Mouse (Mus musculus) monocyte, adult 5-6 weeks (primary cell): Measurements from ENCODE around the gene Rpl38. TPM values are rescaled to one million over a fixed set of nuclear protein-coding genes. Genes with fewer than 3 reads are reported as not detected.

Experiments
- ATAC-seq: fragments of 153-309, 156-312 bp; replicated peaks from 2 replicates; pipeline ENCODE4 v1.8.0; 2017; ENCODE audit warnings: mild to moderate bottlenecking; ENCODE audit not compliant: low TSS enrichment, insufficient number of reproducible peaks, severe bottlenecking, poor library complexity, low FRiP score
- total RNA-seq: library from RNA; stranded (forward); fragments of 200-1000, 200-491, 200-594 nt; gene quantifications from 3 replicates; pipeline ENCODE4 v1.2.3, GENCODE M21; 2017

Gene Rpl38
- total RNA-seq, 1 experiment from 2014 or later = 1,558 TPM

DNA sequence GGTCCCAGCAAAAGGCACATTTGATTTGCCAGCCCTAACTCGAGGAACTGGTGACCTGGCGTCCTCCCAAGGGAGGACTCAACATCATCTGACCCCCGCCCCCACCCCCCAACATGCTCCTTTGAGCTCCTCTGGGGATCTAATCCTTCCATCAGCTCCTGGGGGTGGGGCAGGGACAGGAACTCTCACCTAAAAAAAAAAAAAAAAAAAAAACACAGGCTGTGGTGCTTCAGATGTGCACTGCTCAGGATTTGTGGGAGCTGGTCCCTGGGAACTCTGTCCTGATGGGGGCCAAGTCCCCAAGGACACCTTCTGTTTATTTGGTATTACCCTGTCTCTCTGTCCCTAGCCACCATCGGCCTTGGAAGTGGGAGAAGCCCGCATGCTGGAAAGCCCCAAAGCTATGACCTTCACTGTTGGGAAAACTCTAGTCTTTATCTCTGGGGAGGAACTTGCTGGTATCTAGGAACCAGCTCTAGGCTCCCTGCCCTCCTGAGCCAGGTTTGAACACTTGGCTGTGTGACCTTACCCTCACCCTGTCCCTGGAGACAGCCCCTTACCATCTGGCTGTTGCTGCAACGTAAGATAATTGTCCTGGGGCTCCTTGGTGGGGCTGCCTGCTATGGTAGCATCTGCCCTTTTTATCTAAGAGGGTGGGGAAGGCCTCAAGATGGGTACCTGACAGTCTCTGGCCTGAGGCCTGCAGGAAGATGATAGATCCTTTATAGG lies 23.3 kb downstream of the Rpl38 start:
- ATAC-seq = no peak

DNA sequence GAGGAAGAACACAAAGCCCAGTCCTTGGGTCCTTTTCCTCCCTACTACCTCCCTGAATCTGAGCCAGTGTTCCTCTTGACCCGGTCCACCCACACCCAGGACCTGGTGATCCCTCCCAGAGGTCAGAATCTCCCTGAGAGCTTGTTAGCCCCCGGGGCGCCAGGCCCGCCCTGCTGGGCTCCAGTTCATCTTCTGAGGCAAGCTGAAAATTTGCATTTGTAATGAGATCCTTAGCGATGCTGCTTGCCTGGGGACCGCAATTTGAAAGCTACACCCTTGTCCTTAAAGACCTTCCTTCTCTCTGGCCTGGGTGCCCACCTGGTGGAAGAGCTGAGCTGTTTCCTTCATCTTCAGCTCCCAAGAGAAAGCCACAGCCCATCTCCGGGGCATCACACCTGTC lies 24.3 kb downstream of the Rpl38 start:
- ATAC-seq = no peak

DNA sequence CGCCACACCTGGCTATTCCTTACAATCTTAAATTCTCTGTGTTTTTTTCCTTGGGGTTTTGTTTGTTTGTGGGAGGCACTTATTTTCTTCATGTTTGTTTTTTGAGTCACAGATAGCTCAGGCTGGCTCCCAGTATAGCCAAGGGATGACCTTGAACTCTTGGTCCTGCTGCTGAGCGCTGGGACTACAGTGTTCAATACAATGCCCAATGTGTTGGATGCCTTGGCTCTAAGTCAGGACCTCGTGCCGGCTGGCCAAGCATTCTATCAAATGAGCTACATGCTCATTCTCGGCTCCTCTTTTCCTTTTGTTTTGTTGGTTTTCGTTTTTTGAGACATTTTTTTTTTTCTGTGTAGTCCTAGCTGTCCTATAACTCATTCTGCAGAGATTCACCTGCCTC lies 25.1 kb downstream of the Rpl38 start:
- no peak for ATAC-seq

DNA sequence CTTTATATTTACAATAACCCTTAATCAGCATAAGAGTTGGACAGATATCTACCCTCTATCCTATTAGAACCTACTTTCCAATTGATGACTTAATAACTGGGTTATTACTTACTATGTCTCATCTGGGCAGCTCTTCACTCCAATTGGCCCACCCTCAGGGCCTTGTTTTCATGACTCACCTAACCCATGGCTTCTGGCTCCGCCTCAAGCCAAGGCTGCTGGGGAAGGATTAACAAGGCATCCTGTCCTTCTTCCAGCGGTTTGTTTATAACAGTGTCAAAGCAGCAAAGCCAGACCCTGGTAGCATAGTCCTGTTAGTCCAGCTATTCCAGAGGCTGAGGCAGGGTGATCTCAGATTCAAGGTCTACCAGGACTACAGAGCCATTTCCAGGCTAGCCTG lies 26.1 kb downstream of the Rpl38 start:
- no peak for ATAC-seq

DNA sequence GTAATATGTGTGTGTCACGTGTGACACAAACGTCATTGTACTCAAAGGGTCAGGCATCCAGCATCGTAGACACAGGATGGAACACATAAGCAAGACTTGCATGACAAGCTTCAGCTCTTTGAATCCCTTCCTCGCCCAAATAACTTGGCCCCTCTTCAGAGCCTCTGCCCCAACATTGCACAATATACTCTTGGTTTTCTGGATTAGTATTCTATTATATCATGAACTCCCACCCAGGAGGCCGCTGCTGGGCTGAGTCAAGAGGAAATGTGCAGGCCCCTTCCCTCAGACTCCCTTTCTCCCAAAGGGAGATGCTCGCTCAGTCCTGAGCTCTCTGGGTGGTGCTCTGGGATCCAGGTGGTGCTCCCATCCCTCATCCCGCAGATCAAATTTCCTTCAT lies 30.2 kb downstream of the Rpl38 start:
- ATAC-seq = no peak

DNA sequence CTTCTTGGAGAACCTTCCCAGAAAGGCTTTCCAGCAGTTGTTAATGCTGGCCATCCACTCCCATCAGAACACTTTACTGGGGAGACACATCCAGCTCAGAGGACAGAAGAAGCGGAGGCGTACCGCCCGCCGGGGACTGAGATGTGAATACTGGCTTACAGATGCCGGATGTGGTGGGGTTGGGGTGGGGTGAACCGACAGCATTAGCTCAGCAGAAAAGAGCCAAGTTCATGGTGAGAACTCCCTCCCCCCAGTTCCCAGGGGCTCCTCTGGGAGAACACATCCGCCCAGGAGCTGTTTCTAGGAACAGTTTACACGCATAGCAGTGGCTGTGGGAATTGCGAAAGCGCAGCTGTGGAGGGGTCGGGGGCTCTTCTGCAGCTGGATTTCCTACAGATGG lies 31.2 kb downstream of the Rpl38 start:
- no peak for ATAC-seq

DNA sequence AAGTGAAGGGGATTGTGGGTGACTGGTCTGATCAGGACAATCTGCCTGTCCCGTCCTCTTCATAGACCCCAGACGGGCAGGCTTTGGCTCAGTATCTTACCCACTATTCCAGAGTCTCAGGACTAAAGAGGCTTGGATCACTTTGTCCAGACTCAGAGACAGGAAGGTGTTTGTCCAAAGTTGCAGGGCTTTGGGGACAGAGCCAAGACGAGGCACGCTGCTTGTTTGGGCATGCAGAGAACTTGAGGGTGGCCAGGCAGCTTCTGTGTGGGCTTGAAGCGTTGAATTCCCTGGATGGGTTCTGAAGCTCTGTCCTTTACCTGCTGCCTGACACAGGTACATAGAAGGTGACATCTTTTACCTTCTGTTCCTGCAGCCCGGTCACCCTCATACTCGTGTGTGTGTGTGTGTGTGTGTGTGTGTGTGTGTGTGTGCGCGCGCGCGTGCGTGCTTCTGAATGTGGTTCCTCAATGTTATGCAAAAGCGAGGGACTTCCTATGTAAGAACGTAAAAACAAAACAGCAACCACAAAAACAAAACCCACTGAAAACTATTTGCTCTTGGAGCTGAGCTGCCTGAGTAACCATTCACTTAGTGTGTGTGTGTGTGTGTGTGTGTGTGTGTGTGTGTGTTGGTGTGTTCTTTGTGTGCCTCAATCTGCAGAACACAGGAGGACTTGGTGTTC lies 34.1 kb downstream of the Rpl38 start:
- 0 out of 2 replicates have a peak, but pooled peaks have one; percentile 7 for ATAC-seq

DNA sequence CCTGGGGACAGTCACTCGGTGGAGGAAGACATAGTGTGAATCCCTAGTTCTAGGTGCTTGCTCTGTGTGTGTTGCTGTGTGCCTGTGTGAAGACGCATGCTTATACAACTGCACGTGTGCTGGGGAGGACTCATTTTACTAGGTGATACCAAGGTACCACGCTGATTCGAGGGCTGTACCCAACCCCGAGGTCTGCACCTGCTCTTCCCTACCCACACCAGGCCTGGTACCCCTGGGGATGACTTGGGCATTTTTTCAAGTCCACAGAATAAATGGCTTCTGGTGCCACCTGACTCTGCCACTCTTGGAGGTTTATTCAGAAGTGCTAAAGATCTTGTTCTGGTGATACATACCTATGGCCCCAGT lies 34.7 kb downstream of the Rpl38 start:
- ATAC-seq = no peak

DNA sequence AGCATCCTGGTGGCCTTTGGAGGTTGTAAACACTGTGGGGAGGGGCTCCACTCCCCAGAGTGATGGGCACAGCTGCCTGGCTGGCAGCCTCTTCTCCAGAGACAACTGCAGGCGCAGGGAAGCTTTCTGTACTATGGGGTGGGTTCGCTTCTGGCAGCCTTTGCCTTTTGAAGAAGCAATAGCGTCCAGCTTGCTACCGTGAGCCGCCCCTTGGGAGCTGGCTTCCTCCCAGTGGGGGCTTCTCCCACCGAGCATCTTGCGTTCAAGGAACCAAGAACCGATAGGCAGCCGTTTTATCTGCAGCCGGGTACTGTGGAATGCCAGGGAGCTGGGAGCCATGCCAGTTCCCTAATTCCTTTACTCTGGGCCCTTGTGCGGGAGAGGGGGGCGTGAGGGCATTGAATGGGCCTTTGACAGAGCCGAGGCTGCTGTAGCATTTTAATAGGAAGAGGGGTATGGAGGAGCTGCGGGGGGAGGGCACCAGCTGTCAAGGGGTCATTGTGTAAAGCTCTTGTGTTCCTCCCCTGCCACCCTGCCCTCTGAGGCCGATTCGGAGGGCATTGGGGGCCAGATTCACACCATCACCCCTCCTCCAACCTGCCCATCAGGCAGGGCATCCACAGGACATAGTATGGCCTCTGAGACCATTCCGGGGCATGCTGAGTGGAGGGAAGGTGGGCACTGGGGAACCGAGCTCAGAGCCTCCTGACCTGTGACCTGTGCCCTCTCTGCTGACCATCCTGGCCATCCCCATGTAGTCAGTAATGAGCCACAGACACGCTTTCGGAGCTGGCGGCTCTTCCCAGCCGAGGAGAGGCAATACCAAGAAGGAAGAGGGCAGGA lies 36.0 kb downstream of the Rpl38 start:
- ATAC-seq = no peak

DNA sequence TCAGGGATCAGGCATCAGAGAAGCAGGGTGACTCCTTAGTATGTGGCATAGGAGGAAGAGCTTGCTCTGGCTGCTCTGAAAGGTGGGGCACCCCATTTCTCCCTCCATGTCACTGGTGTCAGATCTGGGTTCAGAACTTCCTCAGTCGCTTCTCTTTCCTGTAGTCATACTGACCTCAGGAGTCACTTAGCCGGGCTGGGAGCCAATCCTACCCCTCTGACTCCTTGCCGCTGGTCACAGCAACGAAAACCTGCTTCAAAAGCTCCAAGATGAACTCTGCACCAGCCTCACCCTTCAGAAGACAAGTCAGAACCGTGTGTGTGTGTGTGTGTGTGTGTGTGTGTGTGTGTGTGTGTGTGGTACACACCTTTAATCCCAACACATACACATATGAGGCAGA lies 38.0 kb downstream of the Rpl38 start:
- ATAC-seq = no peak

DNA sequence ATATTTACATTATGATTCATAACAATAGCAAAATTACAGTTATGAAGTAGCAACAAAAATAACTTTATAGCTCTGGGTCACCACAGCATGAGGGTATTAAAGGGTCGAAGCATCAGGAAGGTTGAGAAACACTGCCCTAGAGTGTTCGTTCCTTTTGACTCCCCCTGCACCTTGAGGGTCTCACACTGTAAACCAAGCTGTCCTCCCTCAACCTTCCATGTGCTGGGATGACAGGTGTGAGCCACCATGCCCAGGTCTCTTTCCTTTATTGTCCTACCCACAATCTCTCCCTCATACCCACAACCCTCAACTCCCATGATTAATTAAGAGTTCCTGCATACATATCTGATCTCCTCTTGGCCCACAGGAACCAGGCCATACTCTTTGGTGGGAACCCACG lies 43.1 kb downstream of the Rpl38 start:
- no peak for ATAC-seq

DNA sequence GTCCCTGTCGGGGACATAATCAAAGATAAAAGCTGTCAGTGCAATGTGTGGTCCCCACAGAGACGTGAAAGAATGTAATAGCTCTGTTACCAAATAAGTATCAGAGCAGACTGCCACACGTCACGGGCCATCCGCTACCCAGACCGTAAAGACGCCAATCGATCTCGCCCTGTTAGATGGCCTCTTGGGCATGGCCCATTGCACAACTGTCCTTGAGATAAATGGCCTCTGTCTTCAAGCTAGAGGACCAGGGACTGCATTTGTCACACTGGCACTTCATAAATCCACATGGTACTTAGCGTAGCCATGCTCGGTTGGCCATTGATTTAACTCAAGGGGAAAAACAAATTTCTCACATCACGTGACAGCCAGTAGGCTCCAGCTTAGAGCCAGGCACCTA lies 43.5 kb downstream of the Rpl38 start:
- ATAC-seq = no peak

DNA sequence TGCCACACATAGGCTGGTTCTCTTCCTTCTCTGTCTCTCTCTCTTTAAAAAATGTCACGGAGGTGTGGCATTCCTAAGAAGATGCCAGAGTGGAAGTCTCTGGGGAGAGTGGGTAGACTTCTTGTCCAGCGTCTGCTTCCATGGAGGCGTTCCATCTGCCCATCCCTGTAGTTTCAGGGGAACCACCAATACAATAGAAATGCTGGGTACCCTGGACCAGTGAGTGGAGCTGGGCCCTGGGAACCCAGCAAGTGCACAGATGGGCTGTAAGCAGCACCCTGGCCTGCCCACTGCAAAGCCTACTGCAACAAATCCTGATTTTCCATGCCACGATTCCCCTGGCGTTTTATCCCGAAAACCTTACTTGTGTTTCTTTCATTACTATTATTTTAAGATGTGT lies 46.2 kb downstream of the Rpl38 start:
- ATAC-seq = no peak

DNA sequence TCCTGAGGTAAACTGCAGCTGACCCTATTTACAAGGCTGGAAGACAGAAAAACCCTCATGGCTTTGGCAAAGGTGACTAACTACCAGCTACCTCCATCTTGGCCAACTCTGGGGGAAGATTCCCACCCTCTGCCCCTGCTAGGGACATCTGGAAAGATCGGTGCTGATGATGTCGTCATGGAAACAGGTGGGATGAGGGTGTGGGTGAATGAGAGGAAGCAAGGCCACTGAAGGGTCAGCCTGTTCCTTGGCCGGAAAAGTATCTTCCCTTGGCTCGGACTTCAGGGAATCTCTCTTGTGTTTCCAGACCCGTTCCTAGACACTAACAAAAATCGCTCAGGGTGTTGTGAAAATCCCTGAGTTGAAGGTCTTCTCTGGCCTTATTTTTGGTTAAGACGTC lies 47.2 kb downstream of the Rpl38 start:
- no peak for ATAC-seq

DNA sequence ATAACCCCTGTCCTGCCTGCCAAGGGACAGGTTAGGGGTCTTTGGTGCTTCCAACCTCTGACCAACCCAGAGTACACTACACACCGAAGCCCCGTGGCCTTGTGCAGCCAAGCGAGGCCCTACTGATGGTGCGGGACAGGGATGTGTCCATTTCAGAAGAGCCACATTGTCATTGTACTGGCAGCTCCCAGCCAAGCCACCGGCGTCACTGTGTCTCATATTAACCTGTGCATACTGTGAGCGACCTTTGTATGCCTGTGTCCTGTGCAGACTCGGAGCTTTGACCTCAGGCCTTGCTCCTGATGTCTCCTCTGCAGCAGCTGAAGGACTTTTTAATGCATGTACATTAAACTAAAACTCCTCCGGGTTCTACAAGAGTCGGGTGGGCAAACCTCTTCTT lies 52.2 kb downstream of the Rpl38 start:
- ATAC-seq = no peak

Other genes with a start within 250 kb of the Rpl38 start
- gene Ttyh2, start 6.9 kb downstream of the Rpl38 start, total RNA-seq = 0.48 to 1.2 TPM in 2 of 3 replicates, not detected in the other
- gene Dnaic2, start 58.9 kb downstream of the Rpl38 start, total RNA-seq = not detected in 3 replicates
- 6.3 to 7.4 TPM (median 6.4 TPM) in 3 replicates for gene Kif19a, start 96.9 kb downstream of the Rpl38 start, total RNA-seq
- gene Btbd17, start 127.4 kb downstream of the Rpl38 start, total RNA-seq = not detected in 3 replicates
- gene Gpr142, start 130.4 kb downstream of the Rpl38 start, total RNA-seq = not detected in 3 replicates
- gene Gprc5c, start 182.6 kb downstream of the Rpl38 start, total RNA-seq = 0.78 to 3.1 TPM (median 1.9 TPM) in 3 replicates
- 204 to 286 TPM (median 215 TPM) in 3 replicates for gene Cd300a, start 221.5 kb downstream of the Rpl38 start, total RNA-seq